Mouse (Mus musculus) lung, embryonic 16.5 days (tissue): ENCODE results near the gene Zfhx3. TPM values are rescaled to one million over a fixed set of nuclear protein-coding genes. Genes with fewer than 3 reads are reported as not detected.

Source experiments
- ATAC-seq: fragments of 200-750 bp; cut with Nextera tagmentation; 2 replicates; pipeline ENCODE4 v1.8.0; 2017; ENCODE audit warnings: low read depth, mild to moderate bottlenecking, moderate library complexity
- H3K27ac ChIP-seq: fragments of 300-500 bp; sonication (generic); 2 replicates; pipeline ENCODE4 v1.5.1; 2014; ENCODE audit warnings: mild to moderate bottlenecking, control low read depth, low read length
- H3K27me3 ChIP-seq: fragments of 300-500 bp; sonication (generic); 2 replicates; pipeline ENCODE4 v1.6.1; 2014; ENCODE audit warnings: low read depth, low read length, mixed read lengths; ENCODE audit not compliant: control insufficient read depth, insufficient read depth
- H3K36me3 ChIP-seq: fragments of 300-500 bp; sonication (generic); 2 replicates; pipeline ENCODE4 v1.6.1; 2014; ENCODE audit warnings: low read length; ENCODE audit not compliant: control insufficient read depth, insufficient read depth
- H3K4me1 ChIP-seq: fragments of 300-500 bp; sonication (generic); replicated peaks from 2 replicates; pipeline ENCODE4 v1.6.1; 2014; ENCODE audit warnings: low read length, mixed read lengths; ENCODE audit not compliant: control insufficient read depth, insufficient read depth
- H3K4me2 ChIP-seq: fragments of 300-500 bp; sonication (generic); 2 replicates; pipeline ENCODE4 v1.6.1; 2014; ENCODE audit warnings: low read depth, low read length, control low read depth
- H3K4me3 ChIP-seq: fragments of 300-500 bp; sonication (generic); 2 replicates; pipeline ENCODE4 v1.5.1; 2014; ENCODE audit warnings: mild to moderate bottlenecking, low read length, control low read depth
- H3K9ac ChIP-seq: fragments of 300-500 bp; sonication (generic); 2 replicates; pipeline ENCODE4 v1.6.1; 2014; ENCODE audit warnings: low read length, control low read depth
- H3K9me3 ChIP-seq: fragments of 300-500 bp; sonication (generic); 2 replicates; pipeline ENCODE4 v1.6.1; 2016; ENCODE audit warnings: low read length; ENCODE audit not compliant: control insufficient read depth
- WGBS: fragments of 180-500 bp; shearing (Covaris S2); extraction: QIAGEN DNeasy Blood & Tissue Kit; methylation state at CpG from one replicate; pipeline ENCODE4 v1.1.7; 2014; 5-methylcytosine and 5-hydroxymethylcytosine counted together
- polyA plus RNA-seq: library from polyadenylated mRNA; unstranded; fragments of >200 nt; fragmentation: Nextera tagmentation; extraction: Ambion mirVana; gene quantifications from 2 replicates; pipeline ENCODE4 v1.2.1, GENCODE M21; 2015

Zfhx3 gene
- polyA plus RNA-seq, 1 experiment from 2014 or later: 12.7 TPM

DNA sequence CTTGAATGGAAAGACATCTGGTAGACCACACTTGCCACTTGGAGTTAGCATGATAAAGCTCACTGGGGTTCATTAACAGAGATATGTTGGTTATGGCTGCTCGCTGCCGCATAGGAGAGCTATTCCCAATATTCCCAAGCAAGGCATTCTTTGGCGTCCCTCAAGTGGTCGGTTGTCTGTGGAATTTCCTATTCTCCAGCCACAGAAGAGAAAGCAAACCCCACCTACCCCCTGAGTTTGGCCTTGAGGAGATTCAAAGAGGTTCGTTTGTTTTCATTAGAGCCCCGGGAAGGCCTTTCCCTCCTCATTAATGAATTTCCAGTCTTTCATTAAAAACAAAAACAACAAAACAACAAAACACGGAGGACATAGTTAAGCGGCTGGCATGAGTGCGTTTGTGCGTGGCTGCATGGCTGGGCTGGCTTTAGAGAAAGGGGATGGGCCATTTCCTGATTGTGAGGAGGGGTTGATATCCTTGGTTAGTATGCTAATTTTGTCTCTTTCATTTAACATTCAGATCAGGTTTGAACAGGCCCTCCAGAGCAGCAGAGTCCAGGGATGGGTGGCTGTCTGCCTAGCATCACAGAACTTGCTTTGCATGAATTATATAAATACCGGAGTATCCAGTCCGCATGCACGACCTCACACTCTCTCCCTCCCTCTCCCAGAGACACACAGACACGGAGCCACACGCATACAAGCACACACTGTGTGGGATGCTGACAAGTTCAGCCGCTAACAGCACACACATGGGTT lies 592.9 kb downstream of the Zfhx3 start:
- WGBS: 77% methylated on average over 16 of the region's 16 CpGs
- H3K27me3 ChIP-seq: no peaks in the 10 kb centered on the region

DNA sequence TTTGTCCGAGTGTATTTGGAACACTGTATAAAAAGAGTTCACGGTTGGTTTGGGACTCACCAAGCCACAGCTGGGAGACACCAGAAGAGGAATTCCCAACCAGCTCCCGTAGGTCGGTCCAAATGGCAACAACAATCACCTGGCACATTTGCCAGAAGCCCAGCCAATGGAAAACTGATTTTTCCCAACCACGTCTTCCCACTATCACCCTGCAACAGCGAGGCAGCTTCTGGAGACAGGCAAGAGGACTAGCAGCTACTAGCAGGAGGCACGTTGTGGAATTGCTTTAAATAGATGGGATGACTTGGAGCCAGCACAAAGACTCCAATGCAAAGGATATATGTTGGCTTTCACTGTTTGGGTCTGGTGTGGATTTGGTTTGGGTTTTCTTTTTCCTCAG lies 593.7 kb downstream of the Zfhx3 start:
- no peaks in the 10 kb centered on the region for H3K4me1 ChIP-seq
- H3K4me2 ChIP-seq: no peak overlapping the region
- H3K27ac ChIP-seq: no peak overlapping the region
- H3K27me3 ChIP-seq: no peaks in the 10 kb centered on the region
- H3K9ac ChIP-seq: no peak overlapping the region
- WGBS: 69% methylated on average over 7 of the region's 7 CpGs
- no peaks in the 10 kb centered on the region for H3K36me3 ChIP-seq
- H3K4me3 ChIP-seq: no peak overlapping the region
- no peak for ATAC-seq
- H3K9me3 ChIP-seq: no peaks in the 10 kb centered on the region

More for the DNA sequence above, 592.9 kb downstream of the Zfhx3 start:
- no peaks in the 10 kb centered on the region for H3K4me1 ChIP-seq
- H3K4me2 ChIP-seq: no peak overlapping the region
- no peak for ATAC-seq
- H3K27ac ChIP-seq: no peak overlapping the region
- H3K9me3 ChIP-seq: no peaks in the 10 kb centered on the region
- no peak overlapping the region for H3K9ac ChIP-seq
- no peaks in the 10 kb centered on the region for H3K36me3 ChIP-seq
- H3K4me3 ChIP-seq: no peak overlapping the region

DNA sequence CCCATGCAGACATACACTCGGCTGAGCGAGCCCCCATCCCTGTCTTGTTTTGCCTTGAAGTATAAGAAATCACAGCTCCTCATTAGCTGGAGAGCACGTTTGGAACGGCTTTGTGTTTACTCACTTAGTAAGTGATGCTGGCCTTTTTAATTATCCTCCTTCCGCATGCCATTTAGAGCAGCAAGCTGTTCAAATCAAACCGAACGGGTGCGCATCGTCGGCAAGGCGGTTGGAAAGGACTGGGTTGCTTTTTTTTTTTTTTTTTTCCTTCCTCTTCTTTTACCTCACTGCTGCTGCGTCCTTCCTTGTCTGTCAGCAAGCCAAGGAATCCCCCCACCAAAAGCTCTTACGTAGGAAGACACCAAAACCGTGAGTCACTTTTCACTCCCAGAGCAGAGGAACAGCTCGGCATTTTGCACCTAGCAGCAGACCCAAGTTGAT lies 594.5 kb downstream of the Zfhx3 start:
- WGBS: 64% methylated on average over 15 of the region's 15 CpGs
- H3K4me3 ChIP-seq: no peak overlapping the region
- no peak overlapping the region for H3K9ac ChIP-seq
- H3K27me3 ChIP-seq: no peaks in the 10 kb centered on the region
- no peaks in the 10 kb centered on the region for H3K4me1 ChIP-seq
- no peak for ATAC-seq
- H3K9me3 ChIP-seq: no peaks in the 10 kb centered on the region
- 0 out of 2 replicates have a peak overlapping the region, but pooled peaks have one; percentile 1 for H3K4me2 ChIP-seq
- H3K27ac ChIP-seq: no peak overlapping the region
- no peaks in the 10 kb centered on the region for H3K36me3 ChIP-seq

DNA sequence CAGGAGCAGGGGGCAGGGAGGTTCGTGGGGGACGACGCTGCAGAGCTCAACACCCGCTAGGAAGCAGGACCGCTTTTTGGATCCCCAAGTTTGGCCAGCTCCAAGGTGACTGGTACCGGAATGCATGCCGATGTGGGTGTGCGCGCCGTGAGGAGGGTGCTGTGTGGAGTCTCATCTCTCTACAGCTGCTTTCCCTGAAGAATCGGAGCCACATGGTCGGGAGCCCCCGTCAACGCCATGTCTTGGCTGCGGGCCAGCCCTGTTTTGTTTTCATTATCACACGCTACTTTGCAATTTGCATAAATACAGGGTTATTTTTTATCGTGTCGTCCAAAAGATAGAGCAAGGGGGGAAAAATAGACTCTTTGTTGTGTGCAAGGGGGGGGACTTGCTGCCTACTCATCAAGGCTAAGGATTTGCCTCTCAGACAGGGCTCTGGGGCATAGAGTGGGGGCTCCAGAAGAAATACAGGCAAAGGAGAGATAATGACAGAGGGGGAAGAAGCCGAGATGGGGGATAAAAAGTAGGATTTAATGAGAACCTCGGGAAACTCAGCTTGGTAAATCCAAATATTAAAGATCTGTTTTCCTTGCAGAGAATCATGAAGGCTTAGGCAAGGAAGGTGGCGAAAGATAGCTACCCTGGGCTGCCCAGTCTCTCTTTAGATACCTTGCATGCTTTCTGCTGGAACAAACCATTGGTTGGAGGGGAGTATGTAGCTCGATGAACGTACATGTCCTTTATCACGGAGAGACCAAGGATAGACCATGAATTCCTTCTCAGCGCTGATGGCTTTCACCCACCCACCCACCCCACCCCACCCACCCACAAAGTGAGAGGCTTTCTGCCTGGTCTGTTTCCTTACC lies 595.5 kb downstream of the Zfhx3 start:
- ATAC-seq: no peak
- no peaks in the 10 kb centered on the region for H3K36me3 ChIP-seq
- H3K9me3 ChIP-seq: no peaks in the 10 kb centered on the region
- H3K4me3 ChIP-seq: no peak overlapping the region
- WGBS: 69% methylated on average over 25 of the region's 25 CpGs
- peak overlapping the region; percentile 26 for H3K4me2 ChIP-seq
- H3K4me1 ChIP-seq: no peaks in the 10 kb centered on the region
- H3K9ac ChIP-seq: no peak overlapping the region
- H3K27ac ChIP-seq: no peak overlapping the region
- no peaks in the 10 kb centered on the region for H3K27me3 ChIP-seq

DNA sequence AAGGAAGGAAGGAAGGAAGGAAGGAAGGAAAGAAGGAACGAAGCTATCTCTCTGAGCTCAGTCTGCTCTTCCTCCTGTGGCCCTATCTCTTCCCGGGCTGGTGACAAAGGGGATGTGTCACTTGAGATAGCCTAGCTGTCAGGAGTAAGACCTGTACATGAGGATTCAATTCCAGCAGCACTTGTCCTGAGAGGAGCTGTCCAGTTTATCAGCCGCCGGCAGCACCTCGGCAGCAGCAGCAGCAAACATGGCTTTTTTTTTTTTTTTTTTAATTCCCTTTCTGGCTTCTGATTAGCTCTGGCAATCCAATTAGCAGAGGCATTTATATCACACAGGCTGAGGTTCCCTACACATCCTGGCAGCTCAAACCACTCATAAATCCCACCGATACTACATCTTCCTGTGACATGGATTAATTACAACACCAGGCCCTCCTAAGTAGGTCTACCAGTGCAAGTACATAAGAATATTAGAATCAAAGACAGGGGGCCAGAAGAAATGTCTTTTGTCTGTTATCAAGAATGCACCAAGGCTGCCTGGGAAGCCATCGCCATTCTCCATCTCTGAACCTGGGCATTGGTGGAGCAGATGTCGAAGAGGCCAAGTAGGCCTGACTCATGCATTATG lies 596.6 kb downstream of the Zfhx3 start:
- Histone ChIP-seq H3K4me1 (no peaks in the 10 kb centered on the region), H3K9me3 (no peaks in the 10 kb centered on the region), H3K9ac (no peak overlapping the region), H3K4me3 (no peak overlapping the region), H3K36me3 (no peaks in the 10 kb centered on the region), H3K27me3 (no peaks in the 10 kb centered on the region), H3K4me2 (no peak overlapping the region), H3K27ac (no peak overlapping the region)
- WGBS: 40% methylated on average over 8 of the region's 8 CpGs
- no peak for ATAC-seq

DNA sequence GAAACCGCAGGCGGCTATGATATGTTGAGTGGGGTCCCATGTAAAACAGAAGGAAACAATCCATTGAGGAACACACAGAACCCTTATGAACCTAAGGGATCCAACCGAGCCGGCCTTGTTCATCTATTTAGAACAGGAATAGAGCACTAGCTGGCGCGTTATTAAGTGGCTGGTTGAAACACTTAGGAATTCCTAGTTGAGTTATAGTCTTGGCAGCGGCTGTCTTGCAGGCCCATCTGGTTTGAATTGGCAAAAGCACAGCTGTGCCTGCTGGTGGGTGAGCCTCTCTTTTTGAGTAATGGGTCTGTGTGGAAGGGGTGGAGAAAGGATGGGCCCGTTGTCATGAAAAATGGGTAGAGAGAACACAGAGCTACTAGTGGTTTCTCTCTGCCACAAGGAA lies 610.1 kb downstream of the Zfhx3 start:
- Histone ChIP-seq H3K9ac (no peak overlapping the region), H3K27ac (no peak overlapping the region), H3K9me3 (no peaks in the 10 kb centered on the region), H3K4me3 (no peak overlapping the region), H3K4me2 (no peak overlapping the region), H3K36me3 (no peaks in the 10 kb centered on the region), H3K27me3 (no peaks in the 10 kb centered on the region), H3K4me1 (peaks cover 2% of the 10 kb centered on the region)
- WGBS: 53% methylated on average over 8 of the region's 8 CpGs
- ATAC-seq: no peak

DNA sequence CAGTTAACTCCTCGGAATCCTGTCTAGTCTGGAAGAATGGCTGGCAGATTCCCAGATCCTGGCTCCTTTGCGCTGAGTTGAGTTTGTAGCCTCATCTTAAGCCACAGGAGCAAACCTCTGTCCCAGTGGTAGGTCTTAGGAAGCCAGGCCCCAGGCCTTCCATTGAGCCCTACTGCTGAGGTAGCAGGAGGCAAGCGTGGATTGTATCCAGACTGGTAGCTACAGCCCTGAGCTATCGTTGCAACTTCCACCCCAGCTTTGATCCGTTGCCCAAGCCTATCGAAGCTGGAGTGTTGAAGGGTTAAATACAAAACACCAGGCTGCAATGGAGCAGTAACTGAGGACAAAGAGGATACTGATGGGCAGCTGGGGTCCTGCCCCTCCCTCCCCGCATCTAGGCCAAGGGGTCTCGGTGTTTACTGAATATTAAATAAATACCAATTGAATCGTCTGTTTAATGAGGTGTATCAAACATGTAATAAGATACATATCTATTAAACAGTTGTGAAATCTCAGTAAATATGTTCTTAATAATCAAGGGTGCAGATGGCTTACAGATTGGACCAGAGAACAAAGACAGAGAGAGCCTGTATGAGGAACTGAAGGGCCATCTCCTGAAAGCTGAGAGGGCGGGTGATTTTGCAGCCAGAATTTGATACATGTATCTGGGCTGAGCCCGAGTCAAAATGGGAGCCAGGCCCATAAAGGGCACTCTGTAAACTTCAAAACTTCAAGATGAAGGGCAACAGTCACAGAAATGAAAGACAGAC lies 611.5 kb downstream of the Zfhx3 start:
- Histone ChIP-seq H3K4me1 (peaks cover 2% of the 10 kb centered on the region), H3K9ac (no peak overlapping the region), H3K9me3 (no peaks in the 10 kb centered on the region), H3K27me3 (no peaks in the 10 kb centered on the region), H3K4me2 (no peak overlapping the region), H3K36me3 (no peaks in the 10 kb centered on the region), H3K4me3 (no peak overlapping the region), H3K27ac (no peak overlapping the region)
- ATAC-seq: peak; percentile 79
- 48% methylated on average over 11 of the region's 11 CpGs for WGBS

DNA sequence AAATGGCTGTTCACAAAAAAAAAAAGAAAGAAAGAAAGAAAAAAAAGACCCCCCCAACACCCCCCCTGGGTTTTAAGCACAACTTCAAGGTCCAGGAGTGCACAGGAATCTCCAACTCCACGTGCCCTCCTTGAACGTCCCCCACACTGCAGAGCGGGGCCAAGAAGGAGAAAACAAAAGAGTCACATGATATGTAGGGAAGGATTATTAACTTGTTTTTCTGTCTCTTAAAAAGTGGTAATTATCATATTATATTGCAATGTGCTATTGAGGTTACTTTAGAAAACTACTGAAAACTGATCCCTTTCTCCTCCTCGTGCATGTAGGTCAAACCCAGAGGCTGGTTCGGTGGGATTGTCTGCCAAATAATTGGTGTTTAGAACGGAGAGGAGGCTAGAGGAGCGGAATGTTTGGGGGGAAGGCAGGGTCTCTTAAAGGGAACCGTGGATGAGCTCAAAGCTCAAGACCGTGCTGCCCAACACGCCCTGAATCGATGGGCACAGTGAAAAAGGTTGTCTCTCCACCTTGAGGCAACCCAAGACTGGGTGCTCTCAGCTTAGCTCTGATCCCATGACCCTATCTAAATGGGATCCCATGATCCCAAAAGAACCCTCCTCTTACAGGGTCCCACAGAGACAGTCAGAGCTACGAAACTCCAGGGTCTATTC lies 612.3 kb downstream of the Zfhx3 start:
- Histone ChIP-seq H3K36me3 (no peaks in the 10 kb centered on the region), H3K4me3 (no peak overlapping the region), H3K4me2 (no peak overlapping the region), H3K9ac (no peak overlapping the region), H3K4me1 (peaks cover 2% of the 10 kb centered on the region), H3K27ac (no peak overlapping the region), H3K9me3 (no peaks in the 10 kb centered on the region), H3K27me3 (no peaks in the 10 kb centered on the region)
- no peak for ATAC-seq
- 65% methylated on average over 12 of the region's 12 CpGs for WGBS
